Mouse (Mus musculus) liver (tissue): Measurements from ENCODE around the gene Ccdc30.
A peak's percentile ranks its signal among the peaks of the same experiment; 100 is the strongest.
"Not testable (repeated sequence)": the region's sequence is repeated elsewhere in the genome, so short reads cannot be mapped to it uniquely, and the experiment has no call there.

ENCODE experiments used
- DNase-seq: peaks from one replicate; pipeline ENCODE4 v3.0.0-alpha.2; 2020; ENCODE audit warnings: mixed read lengths

Ccdc30 gene

GRCm38 (mm10) chr4:119301777-119302176, 113.5 kb downstream of the Ccdc30 start:
- DNase-seq: no peak

GRCm38 (mm10) chr4:119300761-119301160, 114.6 kb downstream of the Ccdc30 start:
- DNase-seq: no peak

GRCm38 (mm10) chr4:119297361-119297760, 118.0 kb downstream of the Ccdc30 start:
- DNase-seq: no peak

- DNase-seq: no peak
Observed at GRCm38 (mm10) chr4:119295134-119295453, 120.2 kb downstream of the Ccdc30 start.

GRCm38 (mm10) chr4:119294415-119295133, 120.7 kb downstream of the Ccdc30 start, which contains the start of gene Ybx1:
Ybx1 (minus strand) TSS chr4:119294604.
- peak; percentile 98 for DNase-seq

- peak; percentile 61 for DNase-seq
Observed at GRCm38 (mm10) chr4:119293574-119294258, 121.6 kb downstream of the Ccdc30 start.

- DNase-seq: peak; percentile 67
Observed at GRCm38 (mm10) chr4:119292771-119293573, 122.3 kb downstream of the Ccdc30 start.

GRCm38 (mm10) chr4:119291921-119292320, 123.4 kb downstream of the Ccdc30 start:
- DNase-seq: no peak

GRCm38 (mm10) chr4:119285336-119285735, 130.0 kb downstream of the Ccdc30 start:
- no peak for DNase-seq

GRCm38 (mm10) chr4:119284861-119285260, 130.5 kb downstream of the Ccdc30 start:
- no peak for DNase-seq

GRCm38 (mm10) chr4:119278784-119279183, 136.5 kb downstream of the Ccdc30 start:
- not testable (repeated sequence) for DNase-seq

- no peak for DNase-seq
Observed at GRCm38 (mm10) chr4:119275726-119276125, 139.6 kb downstream of the Ccdc30 start.

- DNase-seq: no peak
Observed at GRCm38 (mm10) chr4:119275226-119275625, 140.1 kb downstream of the Ccdc30 start.

- no peak for DNase-seq
Observed at GRCm38 (mm10) chr4:119274627-119275026, 140.7 kb downstream of the Ccdc30 start.
